Mouse (Mus musculus): ENCODE results near the gene AA986860. TPM values are rescaled to one million over a fixed set of nuclear protein-coding genes. Genes with fewer than 3 reads are reported as not detected.

The AA986860 gene
- total and polyA plus RNA-seq, 3 experiments, result 0.31 to 0.58 TPM; not detected in 1

GRCm38 (mm10) chr1:130699937-130700633 is 31.7 kb upstream of the AA986860 start:
- Histone ChIP-seq H3K27me3 (ENCODE audit: control insufficient read depth in 1 of 2, insufficient read depth in 2 of 2, low read length in 2 of 2) (no peaks in the 10 kb centered on the region), H3K4me3 (ENCODE audit: control insufficient read depth in 1 of 2, insufficient read depth in 1 of 2, low read depth in 2 of 2, low read length in 2 of 2) (no peak overlapping the region), H3K36me3 (ENCODE audit: control insufficient read depth in 1 of 2, insufficient read depth in 2 of 2, low read length in 2 of 2) (peaks cover 0 to 6% of the 10 kb centered on the region in 2 experiments; a peak in 2 of 4 replicates), H3K9me3 (replicated peaks; ENCODE audit: insufficient read depth, low read length) (no peaks in the 10 kb centered on the region), H3K79me2 (ENCODE audit: control insufficient read depth, insufficient read depth, low read length, poor library complexity) (no peaks in the 10 kb centered on the region), H3K27ac (ENCODE audit: control insufficient read depth, low read depth, low read length) (no peak overlapping the region), H3K9ac (ENCODE audit: control insufficient read depth, low read depth, low read length, poor library complexity, severe bottlenecking) (no peak overlapping the region), H3K4me1 (ENCODE audit: control insufficient read depth in 1 of 2, insufficient read depth in 2 of 2, low read length in 2 of 2) (peaks cover 0 to 3% of the 10 kb centered on the region in 2 experiments; a peak in 1 of 4 replicates)
- DNase-seq (ENCODE audit: low read depth, low spot score), result no peak
- TF ChIP-seq E2F4 (IDR thresholded peaks at IDR 0.05; ENCODE audit: borderline replicate concordance, low read depth, low read length) (no peak), CTCF (IDR thresholded peaks at IDR 0.05 in 2 of 3, conservative IDR thresholded peaks at IDR 0.05 in 1 of 3; ENCODE audit: control insufficient read depth in 1 of 3, insufficient read depth in 1 of 3, low read depth in 2 of 3, low read length in 3 of 3, poor library complexity in 1 of 3, severe bottlenecking in 1 of 3) (no peak), RAD21 (IDR thresholded peaks at IDR 0.05; ENCODE audit: low read depth, low read length) (no peak), HCFC1 (IDR thresholded peaks at IDR 0.05; ENCODE audit: low read depth, low read length) (no peak), ELF1 (IDR thresholded peaks at IDR 0.05; ENCODE audit: low read depth, low read length) (no peak)

- Histone ChIP-seq H3K4me1 (ENCODE audit: control insufficient read depth in 1 of 2, insufficient read depth in 2 of 2, low read length in 2 of 2) (peaks cover 0 to 3% of the 10 kb centered on the region in 2 experiments; a peak in 1 of 4 replicates), H3K9ac (ENCODE audit: control insufficient read depth, low read depth, low read length, poor library complexity, severe bottlenecking) (no peak overlapping the region), H3K27me3 (ENCODE audit: control insufficient read depth in 1 of 2, insufficient read depth in 2 of 2, low read length in 2 of 2) (no peaks in the 10 kb centered on the region), H3K4me3 (ENCODE audit: control insufficient read depth in 1 of 2, insufficient read depth in 1 of 2, low read depth in 2 of 2, low read length in 2 of 2) (no peak overlapping the region), H3K36me3 (ENCODE audit: control insufficient read depth in 1 of 2, insufficient read depth in 2 of 2, low read length in 2 of 2) (peaks cover 0 to 7% of the 10 kb centered on the region in 2 experiments; a peak in 2 of 4 replicates), H3K9me3 (replicated peaks; ENCODE audit: insufficient read depth, low read length) (no peaks in the 10 kb centered on the region), H3K27ac (ENCODE audit: control insufficient read depth, low read depth, low read length) (no peak overlapping the region), H3K79me2 (ENCODE audit: control insufficient read depth, insufficient read depth, low read length, poor library complexity) (no peaks in the 10 kb centered on the region)
- no peak for DNase-seq (ENCODE audit: low read depth, low spot score)
- TF ChIP-seq ELF1 (IDR thresholded peaks at IDR 0.05; ENCODE audit: low read depth, low read length), result no peak
- no peak for TF ChIP-seq POLR2AphosphoS2 (IDR thresholded peaks at IDR 0.05; ENCODE audit: low read length)
- no peak for TF ChIP-seq ETS1 (IDR thresholded peaks at IDR 0.05; ENCODE audit: low read depth, low read length)
These were observed 29.8 kb upstream of the AA986860 start for GRCm38 (mm10) chr1:130701976-130702375.

GRCm38 (mm10) chr1:130703613-130704012 is 28.2 kb upstream of the AA986860 start:
- Histone ChIP-seq H3K9ac (ENCODE audit: control insufficient read depth, low read depth, low read length, poor library complexity, severe bottlenecking) (no peak overlapping the region), H3K9me3 (replicated peaks; ENCODE audit: insufficient read depth, low read length) (no peaks in the 10 kb centered on the region), H3K79me2 (ENCODE audit: control insufficient read depth, insufficient read depth, low read length, poor library complexity) (no peaks in the 10 kb centered on the region), H3K4me1 (ENCODE audit: control insufficient read depth in 1 of 2, insufficient read depth in 2 of 2, low read length in 2 of 2) (peaks cover 0 to 3% of the 10 kb centered on the region in 2 experiments; a peak in 1 of 4 replicates), H3K27ac (ENCODE audit: control insufficient read depth, low read depth, low read length) (no peak overlapping the region), H3K27me3 (ENCODE audit: control insufficient read depth in 1 of 2, insufficient read depth in 2 of 2, low read length in 2 of 2) (no peaks in the 10 kb centered on the region), H3K4me3 (ENCODE audit: control insufficient read depth in 1 of 2, insufficient read depth in 1 of 2, low read depth in 2 of 2, low read length in 2 of 2) (no peak overlapping the region), H3K36me3 (ENCODE audit: control insufficient read depth in 1 of 2, insufficient read depth in 2 of 2, low read length in 2 of 2) (peaks cover 0 to 4% of the 10 kb centered on the region in 2 experiments; a peak in 2 of 4 replicates)
- no peak for TF ChIP-seq MYB (IDR thresholded peaks at IDR 0.05; ENCODE audit: low read depth, low read length)
- no peak for TF ChIP-seq ZKSCAN1 (IDR thresholded peaks at IDR 0.05; ENCODE audit: low read depth, low read length)
- no peak for TF ChIP-seq TAL1 (IDR thresholded peaks at IDR 0.05; ENCODE audit: low read length)
- no peak for TF ChIP-seq HCFC1 (IDR thresholded peaks at IDR 0.05; ENCODE audit: low read depth, low read length)
- no peak for TF ChIP-seq ELF1 (IDR thresholded peaks at IDR 0.05; ENCODE audit: low read depth, low read length)
- TF ChIP-seq BHLHE40 (IDR thresholded peaks at IDR 0.05; ENCODE audit: borderline replicate concordance, low read depth, low read length), result no peak
- no peak for DNase-seq (ENCODE audit: low read depth, low spot score)

Data from MEL (cell line).